Mouse (Mus musculus): ENCODE measurements at regions not wholly inside any gene's neighbourhood (a gene's known extent, or its start where the extent isn't known, plus 50 kb on each side); places are given as distances from the start of the nearest gene placed in this dataset.

DNA sequence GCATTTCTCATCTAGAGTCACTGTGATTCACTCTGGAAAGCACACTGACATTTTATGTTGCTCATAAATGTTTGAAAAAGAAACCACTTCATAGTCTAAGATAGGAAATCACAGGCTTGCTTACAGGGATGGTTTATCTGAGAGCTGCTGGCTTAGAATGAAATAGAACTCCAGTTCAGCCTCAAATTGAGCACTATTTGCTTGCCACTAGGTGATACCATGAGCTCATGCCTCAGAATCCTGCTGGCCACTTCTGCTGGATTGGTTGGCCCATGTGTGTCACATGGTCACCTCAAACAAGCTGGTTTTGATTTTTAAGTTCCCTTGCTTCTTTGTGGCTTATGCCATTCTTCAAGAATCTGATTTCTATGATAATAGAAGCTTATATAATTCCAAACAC lies 104.8 kb upstream of the Wdr3 start:
- TF ChIP-seq NRF1 (IDR thresholded peaks at IDR 0.05; ENCODE audit: insufficient read depth, low read depth, low read length, poor library complexity, severe bottlenecking) (no peak), USF1 (IDR thresholded peaks at IDR 0.05; ENCODE audit: low read depth, low read length) (no peak), ZC3H11A (IDR thresholded peaks at IDR 0.05; ENCODE audit: low read depth, low read length) (no peak), TCF12 (IDR thresholded peaks at IDR 0.05; ENCODE audit: low read depth, low read length) (no peak), MAZ (IDR thresholded peaks at IDR 0.05; ENCODE audit: low read depth, low read length) (no peak), MAX (IDR thresholded peaks at IDR 0.05; ENCODE audit: low read length) (no peak), UBTF (IDR thresholded peaks at IDR 0.05; ENCODE audit: borderline replicate concordance, insufficient read depth, low read depth, low read length) (no peak), ZNF384 (IDR thresholded peaks at IDR 0.05; ENCODE audit: low read depth, low read length) (no peak), NELFE (IDR thresholded peaks at IDR 0.05; ENCODE audit: low read depth, low read length) (no peak), ZKSCAN1 (IDR thresholded peaks at IDR 0.05; ENCODE audit: low read depth, low read length) (no peak)
- H3K4me3 ChIP-seq (ENCODE audit: control insufficient read depth in 1 of 2, insufficient read depth in 1 of 2, low read depth in 2 of 2, low read length in 2 of 2) = no peak overlapping the region
- no peaks in the 10 kb centered on the region for H3K79me2 ChIP-seq (ENCODE audit: control insufficient read depth, insufficient read depth, low read length, poor library complexity)
- H3K9me3 ChIP-seq (replicated peaks; ENCODE audit: insufficient read depth, low read length) = no peaks in the 10 kb centered on the region
- DNase-seq (ENCODE audit: low read depth, low spot score) = no peak
- no peaks in the 10 kb centered on the region; a peak in 1 of 4 replicates for H3K27me3 ChIP-seq (ENCODE audit: control insufficient read depth in 1 of 2, insufficient read depth in 2 of 2, low read length in 2 of 2)
- H3K4me1 ChIP-seq (ENCODE audit: control insufficient read depth in 1 of 2, insufficient read depth in 2 of 2, low read length in 2 of 2) = no peaks in the 10 kb centered on the region
- no peak overlapping the region for H3K27ac ChIP-seq (ENCODE audit: control insufficient read depth, low read depth, low read length)
- H3K9ac ChIP-seq (ENCODE audit: control insufficient read depth, low read depth, low read length, poor library complexity, severe bottlenecking) = no peak overlapping the region
- no peaks in the 10 kb centered on the region for H3K36me3 ChIP-seq (ENCODE audit: control insufficient read depth in 1 of 2, insufficient read depth in 2 of 2, low read length in 2 of 2)

DNA sequence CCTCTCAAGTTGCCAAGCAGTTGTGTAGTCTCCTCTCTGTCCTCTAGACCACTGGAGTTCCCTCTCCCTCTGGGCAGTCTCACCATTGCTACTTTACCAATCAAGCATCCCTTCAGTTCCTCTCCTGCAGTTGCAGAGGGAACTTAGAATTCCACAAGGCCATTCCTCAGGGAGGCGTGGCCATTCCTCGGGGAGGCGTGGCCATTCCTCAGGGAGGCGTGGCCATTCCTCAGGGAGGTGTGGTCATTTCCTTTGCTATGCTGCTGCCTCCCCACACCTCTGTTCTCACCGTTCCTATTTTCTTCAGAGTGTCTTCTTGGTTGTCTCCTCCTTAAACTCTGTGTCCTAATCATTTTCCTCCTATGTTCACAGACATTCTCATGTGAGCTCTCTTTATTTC lies 102.8 kb upstream of the Wdr3 start:
- TF ChIP-seq POLR2AphosphoS5 (IDR thresholded peaks at IDR 0.05; ENCODE audit: borderline replicate concordance, low read depth, low read length) (no peak), GATA1 (IDR thresholded peaks at IDR 0.05; ENCODE audit: low read depth, low read length) (no peak), USF2 (IDR thresholded peaks at IDR 0.05; ENCODE audit: borderline replicate concordance in 1 of 2, insufficient read depth in 1 of 2, low read depth in 1 of 2, low read length in 2 of 2) (no peak), ETS1 (IDR thresholded peaks at IDR 0.05; ENCODE audit: low read depth, low read length) (no peak), UBTF (IDR thresholded peaks at IDR 0.05; ENCODE audit: borderline replicate concordance, insufficient read depth, low read depth, low read length) (no peak), MXI1 (IDR thresholded peaks at IDR 0.05; ENCODE audit: low read depth, low read length) (no peak), MAX (IDR thresholded peaks at IDR 0.05; ENCODE audit: low read length) (no peak), EP300 (IDR thresholded peaks at IDR 0.05; ENCODE audit: low read depth in 1 of 2, low read length in 2 of 2) (no peak), TBP (IDR thresholded peaks at IDR 0.05; ENCODE audit: low read depth, low read length) (no peak), USF1 (IDR thresholded peaks at IDR 0.05; ENCODE audit: low read depth, low read length) (no peak), TCF12 (IDR thresholded peaks at IDR 0.05; ENCODE audit: low read depth, low read length) (no peak), TAL1 (IDR thresholded peaks at IDR 0.05; ENCODE audit: low read length) (no peak), CHD1 (IDR thresholded peaks at IDR 0.05; ENCODE audit: low read depth, low read length) (no peak), SMC3 (IDR thresholded peaks at IDR 0.05; ENCODE audit: low read depth, low read length) (no peak), E2F4 (IDR thresholded peaks at IDR 0.05; ENCODE audit: borderline replicate concordance, low read depth, low read length) (no peak), NRF1 (IDR thresholded peaks at IDR 0.05; ENCODE audit: insufficient read depth, low read depth, low read length, poor library complexity, severe bottlenecking) (no peak), RCOR1 (IDR thresholded peaks at IDR 0.05; ENCODE audit: low read depth, low read length) (no peak), ZMIZ1 (IDR thresholded peaks at IDR 0.05; ENCODE audit: low read depth, low read length) (no peak)

More for the DNA sequence above, 102.8 kb upstream of the Wdr3 start:
- no peaks in the 10 kb centered on the region for H3K79me2 ChIP-seq (ENCODE audit: control insufficient read depth, insufficient read depth, low read length, poor library complexity)
- no peak overlapping the region for H3K9ac ChIP-seq (ENCODE audit: control insufficient read depth, low read depth, low read length, poor library complexity, severe bottlenecking)
- H3K4me1 ChIP-seq (ENCODE audit: control insufficient read depth in 1 of 2, insufficient read depth in 2 of 2, low read length in 2 of 2) = no peaks in the 10 kb centered on the region
- no peak overlapping the region for H3K27ac ChIP-seq (ENCODE audit: control insufficient read depth, low read depth, low read length)
- no peak for DNase-seq (ENCODE audit: low read depth, low spot score)
- no peaks in the 10 kb centered on the region; a peak in 1 of 4 replicates for H3K27me3 ChIP-seq (ENCODE audit: control insufficient read depth in 1 of 2, insufficient read depth in 2 of 2, low read length in 2 of 2)
- H3K36me3 ChIP-seq (ENCODE audit: control insufficient read depth in 1 of 2, insufficient read depth in 2 of 2, low read length in 2 of 2) = no peaks in the 10 kb centered on the region
- H3K4me3 ChIP-seq (ENCODE audit: control insufficient read depth in 1 of 2, insufficient read depth in 1 of 2, low read depth in 2 of 2, low read length in 2 of 2) = no peak overlapping the region
- H3K9me3 ChIP-seq (replicated peaks; ENCODE audit: insufficient read depth, low read length) = no peaks in the 10 kb centered on the region

Data from MEL (cell line).